Mouse (Mus musculus): ENCODE data around the gene Bspry. TPM values are rescaled to one million over a fixed set of nuclear protein-coding genes. Genes with fewer than 3 reads are reported as not detected.

The Bspry gene
- polyA plus RNA-seq, 1 experiment from 2014 or later, result 1.4 TPM

DNA sequence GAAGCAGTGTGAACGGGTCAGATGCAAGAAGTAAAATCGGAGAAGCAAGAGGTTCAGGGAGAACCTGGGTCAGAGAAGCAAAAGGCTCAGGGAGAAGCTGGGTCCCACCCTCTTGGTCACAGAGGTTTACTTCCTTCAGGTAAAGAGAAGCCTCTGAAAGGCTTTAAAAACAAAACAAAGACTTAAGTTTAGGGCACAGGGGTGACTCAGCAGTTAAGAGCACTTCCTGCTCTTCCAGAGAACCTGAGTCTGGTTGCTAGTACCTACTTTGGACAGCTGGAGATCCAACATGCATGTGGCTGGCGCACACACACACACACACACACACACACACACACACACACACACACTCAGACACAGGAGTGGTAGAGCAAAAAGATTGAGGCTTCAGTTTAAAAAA is 5.1 kb downstream of the Bspry start:
- H3K4me2 ChIP-seq, result no peak overlapping the region
- WGBS, result 72% methylated on average over 3 of the region's 3 CpGs
- ATAC-seq (replicated peaks; ENCODE audit: insufficient number of reproducible peaks, insufficient read depth, low FRiP score, low read depth), result no peak

DNA sequence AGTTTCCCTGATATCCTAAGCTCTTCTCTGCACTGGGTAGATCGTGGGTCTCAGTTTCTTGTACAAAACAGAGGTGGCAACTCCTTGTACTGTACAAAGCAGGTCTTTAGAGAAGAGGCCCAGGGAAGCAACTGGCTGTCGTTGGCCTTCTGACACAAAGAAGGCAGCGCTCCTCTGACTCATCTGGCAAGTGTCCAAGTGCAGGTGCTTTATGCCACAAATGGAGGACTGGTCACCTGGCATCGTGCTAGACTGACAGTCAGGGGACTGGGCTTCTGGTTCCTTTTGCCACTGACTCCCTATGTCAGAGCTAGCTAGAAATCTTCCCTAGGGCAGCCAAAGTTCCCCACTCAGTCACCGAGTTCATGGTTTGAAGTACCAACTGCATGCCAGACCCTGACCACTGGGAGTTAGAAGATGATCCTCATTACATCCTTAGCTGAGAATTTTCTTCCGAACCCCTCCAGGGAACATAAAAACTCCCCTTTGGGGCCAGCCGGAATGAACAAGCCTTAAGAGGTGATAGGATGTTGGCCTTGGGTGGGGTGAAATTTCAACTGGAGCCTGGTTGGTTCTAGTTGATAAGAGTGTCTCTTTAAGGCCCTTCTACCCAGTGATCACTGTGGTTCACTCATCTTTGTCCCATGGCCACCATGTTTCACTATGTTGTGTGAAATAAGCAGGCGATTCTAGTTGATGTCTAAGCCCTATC is 5.8 kb downstream of the Bspry start:
- ATAC-seq (replicated peaks; ENCODE audit: insufficient number of reproducible peaks, insufficient read depth, low FRiP score, low read depth), result no peak
- Histone ChIP-seq H3K27me3 (no peaks in the 10 kb centered on the region; the same call in 1 of the 2 replicates), H3K4me3 (no peak overlapping the region), H3K4me1 (replicated peaks) (no peaks in the 10 kb centered on the region), H3K36me3 (no peaks in the 10 kb centered on the region), H3K4me2 (no peak overlapping the region), H3K27ac (no peak overlapping the region), H3K9me3 (replicated peaks) (no peaks in the 10 kb centered on the region), H3K9ac (no peak overlapping the region)
- 75% methylated on average over 8 of the region's 8 CpGs for WGBS

More for the DNA sequence above, 5.1 kb downstream of the Bspry start:
- no peak overlapping the region for H3K9ac ChIP-seq
- H3K27ac ChIP-seq, result no peak overlapping the region
- no peak overlapping the region for H3K4me3 ChIP-seq
- H3K36me3 ChIP-seq, result no peaks in the 10 kb centered on the region
- H3K27me3 ChIP-seq, result no peaks in the 10 kb centered on the region; the same call in 1 of the 2 replicates
- peaks cover 3% of the 10 kb centered on the region for H3K4me1 ChIP-seq (replicated peaks)
- H3K9me3 ChIP-seq (replicated peaks), result no peaks in the 10 kb centered on the region

DNA sequence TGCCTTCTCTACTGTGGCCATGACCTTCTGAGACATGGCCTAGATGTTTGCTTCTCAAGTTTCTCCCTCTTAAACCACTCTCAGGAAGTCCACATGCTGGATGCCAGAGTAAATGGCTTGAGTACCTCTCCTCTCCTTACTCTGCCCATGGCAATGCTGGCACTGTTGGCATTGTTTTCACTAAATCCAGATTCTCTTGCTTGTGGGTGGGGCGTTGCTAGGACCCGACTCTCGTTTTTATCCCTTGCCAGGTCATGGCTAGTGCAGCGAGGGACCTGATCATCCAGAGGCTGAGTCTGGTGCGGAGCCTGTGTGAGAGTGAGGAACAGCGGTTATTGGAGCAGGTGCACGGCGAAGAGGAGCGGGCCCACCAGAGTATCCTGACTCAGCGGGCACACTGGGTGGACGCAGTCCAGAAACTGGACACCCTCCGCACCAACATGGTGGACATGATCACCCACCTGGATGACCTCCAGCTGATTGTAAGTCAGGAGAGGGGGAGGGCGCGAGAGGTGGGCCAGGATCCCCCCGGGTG is 6.4 kb downstream of the Bspry start:
- H3K27me3 ChIP-seq, result no peaks in the 10 kb centered on the region; the same call in 1 of the 2 replicates
- no peak overlapping the region for H3K9ac ChIP-seq
- WGBS, result 91% methylated on average over 15 of the region's 15 CpGs
- H3K4me3 ChIP-seq, result no peak overlapping the region
- no peaks in the 10 kb centered on the region for H3K36me3 ChIP-seq
- H3K9me3 ChIP-seq (replicated peaks), result no peaks in the 10 kb centered on the region
- H3K4me2 ChIP-seq, result no peak overlapping the region
- no peak for ATAC-seq (replicated peaks; ENCODE audit: insufficient number of reproducible peaks, insufficient read depth, low FRiP score, low read depth)
- no peaks in the 10 kb centered on the region for H3K4me1 ChIP-seq (replicated peaks)
- H3K27ac ChIP-seq, result no peak overlapping the region

DNA sequence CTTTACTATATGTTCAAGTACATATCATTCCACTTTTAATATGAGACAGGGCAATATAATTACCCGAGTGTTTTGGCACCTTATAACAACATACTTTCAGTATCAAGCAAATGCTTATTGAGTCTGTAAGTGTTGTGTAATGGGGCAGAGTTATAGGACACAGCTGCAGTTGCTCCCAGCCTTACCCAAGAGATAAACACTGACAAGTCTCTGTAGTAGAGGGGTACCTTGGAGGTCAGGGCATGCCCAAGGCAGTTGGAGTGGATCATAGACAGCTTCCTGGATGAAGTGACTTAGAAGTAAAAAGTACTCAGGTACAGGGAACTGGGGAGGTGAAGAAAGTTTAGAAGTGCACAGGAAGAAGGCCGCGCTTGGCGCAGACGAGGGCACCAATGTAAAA is 7.3 kb downstream of the Bspry start:
- Histone ChIP-seq H3K4me1 (replicated peaks) (no peaks in the 10 kb centered on the region), H3K27me3 (no peaks in the 10 kb centered on the region), H3K36me3 (no peaks in the 10 kb centered on the region), H3K9ac (no peak overlapping the region), H3K4me3 (no peak overlapping the region), H3K4me2 (no peak overlapping the region), H3K9me3 (replicated peaks) (no peaks in the 10 kb centered on the region), H3K27ac (no peak overlapping the region)
- no peak for ATAC-seq (replicated peaks; ENCODE audit: insufficient number of reproducible peaks, insufficient read depth, low FRiP score, low read depth)
- 82% methylated on average over 5 of the region's 5 CpGs for WGBS

DNA sequence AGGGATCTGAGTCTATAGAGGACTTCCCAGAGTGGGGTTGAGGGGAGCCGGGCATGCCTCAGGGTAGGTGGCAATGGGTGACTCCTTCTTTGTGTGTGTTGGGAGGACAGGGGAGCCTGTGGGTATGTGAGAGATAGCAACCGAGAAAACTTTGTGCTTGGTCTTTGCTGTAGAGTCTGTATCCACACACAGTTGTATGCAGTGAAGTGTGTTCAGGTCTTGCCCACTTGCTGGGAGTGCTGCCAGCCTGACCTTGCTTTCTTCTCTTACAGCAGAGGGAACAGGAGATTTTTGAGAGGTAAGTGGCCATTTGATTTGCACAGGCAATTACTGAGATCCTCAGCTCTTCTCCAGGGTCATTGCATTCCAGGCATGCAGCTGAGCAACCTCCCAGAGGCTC is 8.1 kb downstream of the Bspry start:
- no peak overlapping the region for H3K9ac ChIP-seq
- H3K4me1 ChIP-seq (replicated peaks), result no peaks in the 10 kb centered on the region
- 77% methylated on average over 2 of the region's 2 CpGs for WGBS
- ATAC-seq (replicated peaks; ENCODE audit: insufficient number of reproducible peaks, insufficient read depth, low FRiP score, low read depth), result no peak
- no peak overlapping the region for H3K4me2 ChIP-seq
- H3K27ac ChIP-seq, result no peak overlapping the region
- H3K27me3 ChIP-seq, result no peaks in the 10 kb centered on the region
- no peaks in the 10 kb centered on the region for H3K36me3 ChIP-seq
- H3K4me3 ChIP-seq, result no peak overlapping the region
- H3K9me3 ChIP-seq (replicated peaks), result no peaks in the 10 kb centered on the region

DNA sequence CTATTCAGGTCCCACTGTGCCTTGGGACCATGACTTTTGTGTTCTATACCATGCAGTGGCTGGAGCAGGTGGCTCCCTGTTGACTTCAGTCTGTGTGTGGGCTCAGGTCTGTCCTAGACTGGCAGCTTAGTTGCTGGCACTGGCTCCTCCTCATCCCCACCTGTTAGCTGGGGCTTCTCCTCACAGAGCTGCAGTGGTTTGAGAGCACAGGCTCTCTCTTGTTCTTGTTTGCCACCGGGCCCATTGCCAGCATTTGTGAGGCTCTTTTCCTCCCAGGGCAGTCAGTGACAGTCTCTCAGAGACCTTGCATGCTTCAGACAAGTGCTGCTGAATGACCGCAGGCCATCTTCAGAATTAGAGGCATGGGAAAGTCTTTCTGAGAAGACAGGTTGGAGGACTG is 12.8 kb downstream of the Bspry start:
- no peak overlapping the region for H3K4me3 ChIP-seq
- H3K4me1 ChIP-seq (replicated peaks), result peaks cover 13% of the 10 kb centered on the region

DNA sequence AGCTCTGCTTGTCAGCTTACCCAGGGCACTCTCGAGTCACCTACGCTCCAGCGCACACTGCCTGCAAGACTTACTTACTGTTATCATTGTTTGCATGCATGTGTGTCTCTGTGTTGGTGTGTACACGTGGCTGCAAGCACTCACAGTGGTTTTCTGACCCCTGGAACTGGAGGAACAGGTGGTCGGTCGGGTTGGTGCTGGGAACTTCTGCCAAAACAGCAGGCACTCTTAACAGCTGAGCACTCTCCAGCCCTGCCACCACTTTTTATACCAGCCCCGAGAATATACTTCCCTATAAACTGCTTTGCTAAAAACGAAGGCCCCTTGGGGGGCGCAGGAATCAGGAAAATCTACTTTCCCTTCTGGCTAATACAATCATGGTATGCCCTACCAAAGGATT is 14.4 kb downstream of the Bspry start:
- Histone ChIP-seq H3K9me3 (replicated peaks) (no peaks in the 10 kb centered on the region), H3K9ac (no peak overlapping the region), H3K4me3 (no peak overlapping the region), H3K4me2 (no peak overlapping the region), H3K36me3 (peaks cover 9% of the 10 kb centered on the region; the same call in 1 of the 2 replicates), H3K27ac (no peak overlapping the region), H3K4me1 (replicated peaks) (peaks cover 13% of the 10 kb centered on the region), H3K27me3 (no peaks in the 10 kb centered on the region)
- WGBS, result 51% methylated on average over 9 of the region's 9 CpGs
- ATAC-seq (replicated peaks; ENCODE audit: insufficient number of reproducible peaks, insufficient read depth, low FRiP score, low read depth), result no peak

More for the DNA sequence above, 12.8 kb downstream of the Bspry start:
- no peak for ATAC-seq (replicated peaks; ENCODE audit: insufficient number of reproducible peaks, insufficient read depth, low FRiP score, low read depth)
- Histone ChIP-seq H3K36me3 (no peaks in the 10 kb centered on the region), H3K9me3 (replicated peaks) (no peaks in the 10 kb centered on the region), H3K27ac (no peak overlapping the region), H3K27me3 (no peaks in the 10 kb centered on the region), H3K4me2 (no peak overlapping the region), H3K9ac (no peak overlapping the region)
- 72% methylated on average over 2 of the region's 2 CpGs for WGBS

DNA sequence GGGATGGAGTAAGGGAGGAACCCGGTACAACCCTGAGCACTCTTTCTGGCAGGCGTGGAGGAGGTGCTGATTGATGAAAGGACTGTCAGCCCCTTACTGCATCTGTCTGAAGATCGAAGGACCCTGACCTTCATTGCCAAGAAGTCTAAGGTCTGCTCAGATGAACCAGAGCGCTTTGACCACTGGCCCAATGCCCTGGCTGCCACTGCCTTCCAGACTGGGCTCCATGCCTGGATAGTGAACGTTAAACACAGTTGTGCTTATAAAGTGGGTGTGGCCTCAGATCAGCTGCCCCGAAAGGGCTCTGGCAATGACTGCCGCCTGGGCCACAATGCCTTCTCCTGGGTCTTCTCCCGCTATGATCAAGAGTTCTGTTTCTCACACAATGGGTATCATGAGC is 16.1 kb downstream of the Bspry start:
- Histone ChIP-seq H3K4me2 (no peak overlapping the region), H3K9me3 (replicated peaks) (no peaks in the 10 kb centered on the region), H3K9ac (no peak overlapping the region), H3K27ac (no peak overlapping the region), H3K27me3 (no peaks in the 10 kb centered on the region), H3K36me3 (peaks cover 13% of the 10 kb centered on the region; the same call in 1 of the 2 replicates), H3K4me3 (no peak overlapping the region), H3K4me1 (replicated peaks) (peaks cover 15% of the 10 kb centered on the region)
- no peak for ATAC-seq (replicated peaks; ENCODE audit: insufficient number of reproducible peaks, insufficient read depth, low FRiP score, low read depth)
- WGBS, result 54% methylated on average over 8 of the region's 8 CpGs

DNA sequence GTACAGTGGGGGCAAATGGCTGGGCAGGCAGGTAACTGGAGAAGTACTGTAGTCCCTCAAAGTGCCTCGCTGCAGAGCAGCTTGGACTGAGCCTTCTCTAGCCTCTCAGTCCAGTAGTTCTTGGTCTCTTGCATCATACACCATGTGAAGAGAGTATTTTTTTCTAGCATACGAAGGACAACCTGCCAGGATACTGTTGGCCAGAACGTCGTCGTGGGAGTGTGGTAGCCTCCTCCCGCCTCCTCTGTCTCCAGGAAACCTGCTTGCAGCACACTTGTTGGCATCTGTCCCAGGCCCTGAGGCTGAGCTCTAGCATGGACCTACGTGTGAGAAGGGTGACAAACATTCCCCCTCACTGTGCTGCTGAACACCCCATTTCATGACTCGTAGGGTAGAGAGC is 17.0 kb downstream of the Bspry start:
- WGBS, result 34% methylated on average over 8 of the region's 8 CpGs

DNA sequence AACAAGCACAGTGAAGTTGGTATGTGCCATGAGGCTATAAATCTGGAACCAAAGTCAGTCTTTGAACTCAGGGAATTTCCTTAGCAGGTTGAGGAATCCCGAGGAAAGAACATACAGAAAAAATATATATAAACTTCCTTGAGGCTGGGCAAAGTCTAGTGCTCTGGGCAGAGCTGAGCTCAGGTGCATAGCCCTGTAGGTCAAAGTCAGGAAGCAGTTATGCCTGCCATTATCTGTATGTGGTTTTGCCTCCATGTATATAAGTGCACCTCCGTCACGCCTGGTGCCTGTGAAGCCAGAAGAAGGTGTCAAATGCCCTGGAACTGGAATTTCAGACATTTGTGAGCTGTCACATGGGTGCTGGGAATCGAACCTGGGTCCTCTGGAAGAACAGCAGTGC is 20.9 kb downstream of the Bspry start:
- Histone ChIP-seq H3K4me1 (replicated peaks) (peaks cover 27% of the 10 kb centered on the region), H3K27me3 (no peaks in the 10 kb centered on the region), H3K9me3 (replicated peaks) (no peaks in the 10 kb centered on the region), H3K4me3 (no peak overlapping the region; the same call in 1 of the 2 replicates), H3K4me2 (peak overlapping the region; percentile 65; the same call in 1 of the 2 replicates), H3K27ac (peak overlapping the region; percentile 81), H3K9ac (no peak overlapping the region), H3K36me3 (peaks cover 13% of the 10 kb centered on the region; the same call in 1 of the 2 replicates)
- 77% methylated on average over 4 of the region's 4 CpGs for WGBS
- no peak for ATAC-seq (replicated peaks; ENCODE audit: insufficient number of reproducible peaks, insufficient read depth, low FRiP score, low read depth)

More for the DNA sequence above, 17.0 kb downstream of the Bspry start:
- H3K4me3 ChIP-seq, result no peak overlapping the region
- H3K27ac ChIP-seq, result no peak overlapping the region
- H3K9me3 ChIP-seq (replicated peaks), result no peaks in the 10 kb centered on the region
- ATAC-seq (replicated peaks; ENCODE audit: insufficient number of reproducible peaks, insufficient read depth, low FRiP score, low read depth), result 0 out of 2 replicates have a peak, but pooled peaks have one; percentile 29
- H3K4me1 ChIP-seq (replicated peaks), result peaks cover 19% of the 10 kb centered on the region
- peaks cover 13% of the 10 kb centered on the region; the same call in 1 of the 2 replicates for H3K36me3 ChIP-seq
- H3K9ac ChIP-seq, result no peak overlapping the region
- no peaks in the 10 kb centered on the region for H3K27me3 ChIP-seq
- H3K4me2 ChIP-seq, result no peak overlapping the region

DNA sequence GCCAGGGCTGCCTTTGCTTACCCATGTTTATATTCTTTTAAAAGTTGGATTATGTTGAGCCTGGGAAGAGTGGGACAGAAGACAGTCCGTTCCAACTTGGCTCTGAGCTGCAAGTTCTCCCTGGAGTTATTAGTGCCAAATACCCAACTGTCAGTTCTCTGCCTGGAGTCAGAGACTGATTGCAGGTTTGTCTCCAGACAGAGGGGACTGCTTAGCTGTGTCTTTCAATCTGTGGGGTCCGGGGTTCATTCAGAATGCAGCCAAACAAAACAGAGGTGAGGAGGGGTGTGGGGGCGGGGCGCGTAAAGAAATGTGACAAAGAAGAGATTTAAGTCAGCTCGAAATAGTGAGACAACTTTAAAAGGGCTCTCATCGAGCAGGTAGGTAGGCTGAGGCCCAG is 21.7 kb downstream of the Bspry start:
- Histone ChIP-seq H3K9ac (peak overlapping the region; percentile 81), H3K4me3 (peak overlapping the region; percentile 92), H3K27me3 (no peaks in the 10 kb centered on the region), H3K27ac (peak overlapping the region; percentile 81), H3K4me1 (replicated peaks) (peaks cover 21% of the 10 kb centered on the region), H3K9me3 (replicated peaks) (no peaks in the 10 kb centered on the region), H3K36me3 (peaks cover 13% of the 10 kb centered on the region; the same call in 1 of the 2 replicates), H3K4me2 (peak overlapping the region; percentile 65)
- WGBS, result under 1% methylated on average over 7 of the region's 7 CpGs
- ATAC-seq (replicated peaks; ENCODE audit: insufficient number of reproducible peaks, insufficient read depth, low FRiP score, low read depth), result no peak

Measured in heart, embryonic 15.5 days (tissue).